Mouse (Mus musculus) liver, embryonic 14.5 days (tissue): ENCODE results near the gene Cyp2c54.
"Not testable (repeated sequence)": the region's sequence is repeated elsewhere in the genome, so short reads cannot be mapped to it uniquely, and the experiment has no call there.

Experiments
- CTCF ChIP-seq: IDR thresholded peaks from 2 replicates; pipeline ENCODE4 v1.5.1; 2016; ENCODE audit warnings: antibody characterized with exemption, low read depth, control low read depth
- EP300 ChIP-seq: IDR thresholded peaks from 2 replicates; pipeline ENCODE4 v1.6.1; 2016; ENCODE audit warnings: antibody characterized with exemption, low read depth

DNA sequence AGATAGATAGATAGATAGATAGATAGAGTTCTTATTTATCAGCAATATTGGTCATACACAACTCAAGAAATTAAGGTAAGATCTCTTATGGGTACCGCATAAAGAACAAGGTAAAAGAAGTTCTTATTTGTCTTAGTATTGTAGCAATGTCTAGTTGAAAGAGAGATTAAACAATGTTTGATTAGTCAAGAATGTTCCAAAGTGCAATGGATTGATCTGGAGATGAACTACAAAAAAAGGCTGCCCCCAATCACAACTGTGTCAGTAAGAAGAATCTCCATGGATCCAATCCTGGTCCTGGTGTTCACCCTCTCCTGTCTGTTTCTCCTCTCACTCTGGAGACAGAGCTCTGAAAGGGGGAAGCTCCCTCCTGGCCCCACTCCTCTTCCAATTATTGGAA is 15.8 kb upstream of the Cyp2c54 start, which contains the start of gene Cyp2c50:
- not testable (repeated sequence) for TF ChIP-seq CTCF, EP300
